Mouse (Mus musculus) hindbrain, embryonic 13.5 days (tissue): ENCODE results near the gene Dlgap4. TPM values are rescaled to one million over a fixed set of nuclear protein-coding genes. Genes with fewer than 3 reads are reported as not detected.
A peak's percentile ranks its signal among the peaks of the same experiment; 100 is the strongest.

ENCODE experiments used
- ATAC-seq: fragments of 200-750 bp; cut with Nextera tagmentation; 2 replicates; pipeline ENCODE4 v1.8.0; 2017; ENCODE audit warnings: moderate TSS enrichment; ENCODE audit not compliant: low FRiP score
- H3K27ac ChIP-seq: fragments of 300-500 bp; sonication (generic); 2 replicates; pipeline ENCODE4 v1.5.1; 2015; ENCODE audit warnings: inconsistent platforms, mild to moderate bottlenecking, moderate library complexity
- H3K27me3 ChIP-seq: fragments of 300-500 bp; sonication (generic); 2 replicates; pipeline ENCODE4 v1.6.1; 2015; ENCODE audit warnings: mild to moderate bottlenecking, inconsistent platforms
- H3K36me3 ChIP-seq: fragments of 300-500 bp; sonication (generic); 2 replicates; pipeline ENCODE4 v1.6.1; 2015; ENCODE audit warnings: mild to moderate bottlenecking, inconsistent platforms
- H3K4me1 ChIP-seq: fragments of 300-500 bp; sonication (generic); replicated peaks from 2 replicates; pipeline ENCODE4 v1.6.1; 2015; ENCODE audit warnings: inconsistent platforms
- H3K4me2 ChIP-seq: fragments of 300-500 bp; sonication (generic); 2 replicates; pipeline ENCODE4 v1.6.1; 2015; ENCODE audit warnings: inconsistent platforms, mild to moderate bottlenecking, moderate library complexity
- H3K4me3 ChIP-seq: fragments of 300-500 bp; sonication (generic); 2 replicates; pipeline ENCODE4 v1.5.1; 2015; ENCODE audit warnings: mild to moderate bottlenecking, inconsistent platforms
- H3K9ac ChIP-seq: fragments of 300-500 bp; sonication (generic); 2 replicates; pipeline ENCODE4 v1.6.1; 2015; ENCODE audit warnings: mild to moderate bottlenecking, inconsistent platforms
- H3K9me3 ChIP-seq: fragments of 300-500 bp; sonication (generic); 2 replicates; pipeline ENCODE4 v1.6.1; 2016; ENCODE audit warnings: inconsistent platforms
- WGBS: fragments of 180-500 bp; shearing (Covaris S2); methylation state at CpG from one replicate; pipeline ENCODE4 v1.1.7; 2015; 5-methylcytosine and 5-hydroxymethylcytosine counted together
- polyA plus RNA-seq: library from polyadenylated mRNA; unstranded; fragments of >200 nt; fragmentation: Nextera tagmentation; extraction: Ambion mirVana; gene quantifications from 2 replicates; pipeline ENCODE4 v1.2.1, GENCODE M21; 2015

Gene Dlgap4
- polyA plus RNA-seq, 1 experiment from 2014 or later: 232 TPM

DNA sequence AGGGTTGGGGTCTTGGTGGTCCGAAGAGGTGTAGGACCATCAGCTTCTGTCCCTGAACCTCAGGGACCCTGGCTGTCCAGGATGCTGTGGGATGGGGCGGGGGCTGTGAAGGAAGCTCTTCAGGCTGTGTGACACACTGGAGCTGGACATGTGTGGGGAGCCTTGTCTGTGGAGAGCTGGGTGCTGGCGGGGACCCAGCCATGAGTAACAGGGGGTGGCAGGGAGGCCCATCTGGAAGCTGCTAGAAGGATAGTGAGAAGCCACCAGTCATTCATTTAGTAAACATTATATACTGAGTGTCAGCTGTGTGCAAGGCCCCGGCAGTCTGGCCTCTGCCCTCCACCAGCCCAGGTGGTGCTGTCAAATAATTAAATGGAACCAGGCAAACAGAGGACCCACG lies 34.5 kb downstream of the Dlgap4 start:
- H3K9ac ChIP-seq: no peak overlapping the region
- no peak overlapping the region for H3K27ac ChIP-seq
- H3K27me3 ChIP-seq: peaks cover 13% of the 10 kb centered on the region; the same call in 1 of the 2 replicates
- WGBS: 70% methylated on average over 5 of the region's 5 CpGs
- peaks cover 35% of the 10 kb centered on the region for H3K4me1 ChIP-seq
- H3K36me3 ChIP-seq: no peaks in the 10 kb centered on the region
- ATAC-seq: no peak
- no peak overlapping the region for H3K4me3 ChIP-seq
- no peaks in the 10 kb centered on the region for H3K9me3 ChIP-seq
- H3K4me2 ChIP-seq: no peak overlapping the region

GRCm38 (mm10) chr2:156649450-156649849 lies 35.9 kb downstream of the Dlgap4 start:
- H3K27ac ChIP-seq: no peak overlapping the region
- WGBS: 87% methylated on average over 5 of the region's 5 CpGs

GRCm38 (mm10) chr2:156651019-156651418 lies 37.5 kb downstream of the Dlgap4 start:
- H3K27ac ChIP-seq: no peak overlapping the region
- H3K4me3 ChIP-seq: no peak overlapping the region
- H3K27me3 ChIP-seq: peaks cover 18% of the 10 kb centered on the region; the same call in 1 of the 2 replicates
- no peak overlapping the region for H3K4me2 ChIP-seq
- H3K4me1 ChIP-seq: peaks cover 24% of the 10 kb centered on the region
- 56% methylated on average over 6 of the region's 6 CpGs for WGBS
- no peaks in the 10 kb centered on the region for H3K9me3 ChIP-seq
- no peak overlapping the region for H3K9ac ChIP-seq
- no peaks in the 10 kb centered on the region for H3K36me3 ChIP-seq
- ATAC-seq: no peak

More at GRCm38 (mm10) chr2:156649450-156649849, 35.9 kb downstream of the Dlgap4 start:
- Histone ChIP-seq H3K27me3 (peaks cover 16% of the 10 kb centered on the region; the same call in 1 of the 2 replicates), H3K4me3 (no peak overlapping the region), H3K4me2 (no peak overlapping the region), H3K9me3 (no peaks in the 10 kb centered on the region), H3K4me1 (peaks cover 34% of the 10 kb centered on the region), H3K9ac (no peak overlapping the region), H3K36me3 (no peaks in the 10 kb centered on the region)
- no peak for ATAC-seq

GRCm38 (mm10) chr2:156652841-156653240 lies 39.3 kb downstream of the Dlgap4 start:
- no peak for ATAC-seq
- H3K36me3 ChIP-seq: no peaks in the 10 kb centered on the region
- H3K4me3 ChIP-seq: no peak overlapping the region
- H3K9me3 ChIP-seq: no peaks in the 10 kb centered on the region
- H3K27ac ChIP-seq: no peak overlapping the region
- H3K9ac ChIP-seq: no peak overlapping the region
- peaks cover 18% of the 10 kb centered on the region; the same call in 1 of the 2 replicates for H3K27me3 ChIP-seq
- H3K4me1 ChIP-seq: peaks cover 18% of the 10 kb centered on the region
- H3K4me2 ChIP-seq: no peak overlapping the region
- WGBS: 14% methylated on average over 8 of the region's 8 CpGs

DNA sequence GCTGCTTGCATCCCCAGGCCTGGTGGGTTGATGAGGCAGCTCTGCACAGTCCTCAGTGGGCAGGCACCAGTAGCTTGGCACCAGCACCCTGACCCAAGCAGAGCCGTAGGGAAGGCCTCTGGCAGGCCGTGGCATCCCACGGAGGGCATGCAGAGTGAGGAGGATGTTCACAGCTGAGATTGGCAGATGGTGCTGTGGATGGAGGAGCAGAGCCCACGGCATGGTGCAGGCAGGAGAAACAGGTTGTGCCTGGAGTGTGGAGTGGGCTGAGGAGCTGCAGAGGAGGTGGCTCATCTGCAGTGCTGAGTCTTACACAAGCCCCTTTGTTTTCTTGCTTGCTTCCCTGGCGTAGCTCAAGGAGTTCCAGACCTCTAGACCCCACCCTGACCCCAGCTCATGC lies 40.6 kb downstream of the Dlgap4 start:
- WGBS: 70% methylated on average over 5 of the region's 5 CpGs
- no peak overlapping the region for H3K4me3 ChIP-seq
- no peaks in the 10 kb centered on the region for H3K36me3 ChIP-seq
- no peak overlapping the region for H3K9ac ChIP-seq
- ATAC-seq: no peak
- H3K27me3 ChIP-seq: peaks cover 18% of the 10 kb centered on the region; the same call in 1 of the 2 replicates
- peaks cover 18% of the 10 kb centered on the region for H3K4me1 ChIP-seq
- no peak overlapping the region for H3K27ac ChIP-seq
- H3K9me3 ChIP-seq: no peaks in the 10 kb centered on the region
- no peak overlapping the region for H3K4me2 ChIP-seq

DNA sequence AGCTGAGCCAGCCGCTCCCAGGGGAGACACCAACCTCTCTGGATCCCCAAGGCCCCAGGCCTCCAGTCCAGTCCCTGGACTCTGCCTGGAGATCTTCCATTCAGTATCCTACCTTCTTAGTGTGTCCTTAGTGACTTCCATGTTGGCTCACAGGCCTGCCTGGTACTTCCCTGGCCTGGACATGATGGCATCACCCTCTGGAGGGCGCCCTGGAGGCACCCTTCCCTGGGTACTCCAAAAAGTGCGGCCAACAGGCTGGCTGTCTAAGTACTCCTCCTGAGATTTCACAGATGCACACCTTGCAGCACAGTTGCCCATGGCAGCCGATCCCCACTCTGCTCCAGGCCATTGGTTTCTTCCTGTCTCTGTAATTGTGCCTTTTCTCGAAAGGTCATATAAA lies 42.1 kb downstream of the Dlgap4 start:
- peaks cover 16% of the 10 kb centered on the region; the same call in 1 of the 2 replicates for H3K27me3 ChIP-seq
- H3K4me1 ChIP-seq: peaks cover 13% of the 10 kb centered on the region
- H3K4me3 ChIP-seq: no peak overlapping the region
- no peak overlapping the region for H3K27ac ChIP-seq
- H3K9ac ChIP-seq: no peak overlapping the region
- H3K9me3 ChIP-seq: no peaks in the 10 kb centered on the region
- ATAC-seq: no peak
- 75% methylated on average over 5 of the region's 5 CpGs for WGBS
- H3K4me2 ChIP-seq: no peak overlapping the region
- no peaks in the 10 kb centered on the region for H3K36me3 ChIP-seq

DNA sequence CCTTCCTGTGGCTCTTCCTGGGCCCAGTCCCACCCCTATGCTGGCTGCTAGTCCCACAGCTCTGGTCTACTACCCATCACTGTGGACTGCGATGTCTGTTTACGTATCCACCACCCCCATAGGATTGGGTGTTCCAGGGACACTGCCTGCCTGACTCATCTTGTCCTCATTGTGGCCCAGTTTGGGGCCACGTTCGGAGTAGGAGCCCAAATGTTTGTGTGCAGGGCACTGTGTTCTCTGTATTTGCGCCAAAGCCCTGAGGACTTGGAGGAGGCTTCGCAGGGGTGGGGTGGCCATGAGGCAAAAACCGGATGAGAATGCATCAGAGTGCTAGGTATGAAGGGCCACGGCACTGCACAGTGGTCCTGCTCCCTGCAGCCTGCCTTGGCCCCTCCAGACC lies 44.0 kb downstream of the Dlgap4 start:
- no peak overlapping the region for H3K4me3 ChIP-seq
- 0 out of 2 replicates have a peak, but pooled peaks cover 9% of the 10 kb centered on the region for H3K27me3 ChIP-seq
- H3K9ac ChIP-seq: no peak overlapping the region
- no peaks in the 10 kb centered on the region for H3K36me3 ChIP-seq
- H3K4me1 ChIP-seq: 0 out of 2 replicates have a peak, but pooled peaks cover 2% of the 10 kb centered on the region
- no peaks in the 10 kb centered on the region for H3K9me3 ChIP-seq
- no peak for ATAC-seq
- H3K4me2 ChIP-seq: no peak overlapping the region
- 92% methylated on average over 8 of the region's 8 CpGs for WGBS
- H3K27ac ChIP-seq: no peak overlapping the region

DNA sequence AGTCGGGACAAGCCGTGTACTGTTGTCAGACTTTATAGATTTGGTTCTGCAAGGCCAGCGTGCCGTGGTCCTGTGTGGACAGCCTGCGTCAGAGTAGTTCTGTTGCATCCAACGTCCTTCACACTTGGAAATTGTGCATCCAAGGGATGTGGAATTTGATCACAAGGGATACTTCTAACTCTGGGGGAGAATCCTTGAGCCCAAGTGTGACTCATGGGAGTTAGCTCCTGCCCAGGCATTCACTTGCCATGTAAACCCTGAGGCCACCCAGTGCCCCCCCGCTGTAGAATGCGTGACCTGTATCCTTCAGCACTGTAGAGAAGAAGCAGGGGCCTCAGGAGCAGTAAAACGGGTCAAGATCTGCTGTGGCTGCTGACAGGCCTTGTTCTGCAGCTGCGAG lies 44.7 kb downstream of the Dlgap4 start:
- H3K27ac ChIP-seq: no peak overlapping the region
- H3K4me1 ChIP-seq: 0 out of 2 replicates have a peak, but pooled peaks cover 2% of the 10 kb centered on the region
- no peak overlapping the region for H3K4me3 ChIP-seq
- H3K36me3 ChIP-seq: no peaks in the 10 kb centered on the region
- WGBS: 85% methylated on average over 10 of the region's 10 CpGs
- H3K4me2 ChIP-seq: no peak overlapping the region
- H3K9ac ChIP-seq: no peak overlapping the region
- no peaks in the 10 kb centered on the region for H3K9me3 ChIP-seq
- H3K27me3 ChIP-seq: peaks cover 9% of the 10 kb centered on the region; the same call in 1 of the 2 replicates
- ATAC-seq: no peak

DNA sequence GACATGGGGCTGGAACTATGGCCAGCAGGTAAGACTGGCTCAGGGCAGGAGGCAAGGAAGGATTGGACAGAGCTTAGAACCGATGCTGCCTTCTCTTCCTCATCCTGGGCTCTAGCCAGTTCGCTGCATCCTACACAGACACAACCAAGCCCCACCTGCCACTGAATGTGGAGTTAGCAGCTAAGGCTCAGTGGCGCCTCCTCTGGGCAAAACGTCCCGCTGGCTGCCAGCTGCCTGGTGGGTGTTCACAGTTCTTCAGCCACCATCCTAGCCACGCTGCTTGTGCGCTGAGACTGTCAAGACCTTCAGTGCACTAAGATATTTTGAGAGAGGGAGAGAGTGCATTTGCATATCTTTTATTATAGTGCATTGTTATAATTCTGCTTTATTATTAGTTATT lies 45.2 kb downstream of the Dlgap4 start:
- Histone ChIP-seq H3K27ac (no peak overlapping the region), H3K9me3 (no peaks in the 10 kb centered on the region), H3K9ac (no peak overlapping the region), H3K27me3 (peaks cover 15% of the 10 kb centered on the region; the same call in 1 of the 2 replicates), H3K36me3 (no peaks in the 10 kb centered on the region), H3K4me3 (no peak overlapping the region), H3K4me1 (0 out of 2 replicates have a peak, but pooled peaks cover 2% of the 10 kb centered on the region), H3K4me2 (no peak overlapping the region)
- WGBS: 58% methylated on average over 7 of the region's 7 CpGs
- no peak for ATAC-seq

- Histone ChIP-seq H3K4me1 (peaks cover 12% of the 10 kb centered on the region), H3K9me3 (no peaks in the 10 kb centered on the region), H3K27me3 (peaks cover 17% of the 10 kb centered on the region; the same call in 1 of the 2 replicates), H3K9ac (no peak overlapping the region), H3K27ac (no peak overlapping the region), H3K4me3 (no peak overlapping the region), H3K4me2 (no peak overlapping the region), H3K36me3 (no peaks in the 10 kb centered on the region)
- 88% methylated on average over 6 of the region's 6 CpGs for WGBS
- no peak for ATAC-seq
Observed at GRCm38 (mm10) chr2:156659981-156660380, 46.5 kb downstream of the Dlgap4 start.

DNA sequence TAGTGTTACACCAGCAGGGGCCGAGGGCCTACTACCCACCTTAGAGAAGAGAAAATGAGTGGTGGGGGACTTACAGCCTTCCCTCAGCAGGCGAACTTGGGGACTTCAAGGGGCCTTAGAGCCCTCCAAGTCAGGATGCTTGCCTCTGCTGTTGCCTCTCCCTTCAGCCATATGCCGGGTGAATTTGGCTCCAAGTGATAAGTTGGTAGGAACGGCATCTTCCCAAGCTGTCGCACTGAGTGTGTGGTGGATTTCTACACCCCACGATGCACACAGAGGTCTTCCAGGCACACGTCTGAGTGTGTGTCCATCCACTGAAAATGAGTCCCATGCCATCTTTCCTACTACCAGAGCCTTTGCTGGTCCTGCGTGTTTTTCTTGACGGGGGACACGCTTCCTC lies 49.7 kb downstream of the Dlgap4 start:
- no peaks in the 10 kb centered on the region for H3K36me3 ChIP-seq
- H3K27ac ChIP-seq: no peak overlapping the region
- 91% methylated on average over 10 of the region's 10 CpGs for WGBS
- ATAC-seq: no peak
- no peak overlapping the region for H3K4me3 ChIP-seq
- H3K9me3 ChIP-seq: no peaks in the 10 kb centered on the region
- peaks cover 29% of the 10 kb centered on the region for H3K4me1 ChIP-seq
- no peak overlapping the region for H3K4me2 ChIP-seq
- H3K9ac ChIP-seq: no peak overlapping the region
- peaks cover 19% of the 10 kb centered on the region; the same call in 1 of the 2 replicates for H3K27me3 ChIP-seq

DNA sequence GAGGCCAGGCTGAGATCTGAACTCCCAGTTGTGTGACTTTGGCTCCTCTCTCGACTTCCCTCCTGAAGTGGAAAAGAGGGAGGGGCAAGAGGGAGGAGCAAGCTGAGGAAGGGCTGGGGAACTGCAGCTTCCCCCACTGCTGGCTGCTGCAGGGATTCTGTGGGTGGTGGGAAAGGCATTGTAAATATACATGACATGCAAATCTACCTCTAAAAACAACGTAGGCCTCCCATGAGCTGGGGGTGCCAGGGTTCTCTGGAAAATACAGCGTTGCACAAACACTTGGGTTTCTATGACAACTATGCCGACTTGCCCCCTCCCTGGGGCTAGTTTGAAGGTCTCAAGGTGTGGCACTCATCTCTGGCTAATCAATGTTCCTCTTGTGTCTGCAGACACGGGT lies 50.9 kb downstream of the Dlgap4 start:
- no peaks in the 10 kb centered on the region for H3K9me3 ChIP-seq
- no peak overlapping the region for H3K9ac ChIP-seq
- no peaks in the 10 kb centered on the region for H3K36me3 ChIP-seq
- H3K27me3 ChIP-seq: peaks cover 19% of the 10 kb centered on the region; the same call in 1 of the 2 replicates
- no peak overlapping the region for H3K4me2 ChIP-seq
- H3K27ac ChIP-seq: no peak overlapping the region
- WGBS: 15% methylated on average over 5 of the region's 5 CpGs
- H3K4me1 ChIP-seq: peaks cover 33% of the 10 kb centered on the region
- H3K4me3 ChIP-seq: no peak overlapping the region
- ATAC-seq: no peak

GRCm38 (mm10) chr2:156664993-156665518 lies 51.6 kb downstream of the Dlgap4 start:
- WGBS: 78% methylated on average over 8 of the region's 8 CpGs
- no peak overlapping the region for H3K27ac ChIP-seq
- H3K27me3 ChIP-seq: peaks cover 19% of the 10 kb centered on the region; the same call in 1 of the 2 replicates
- no peaks in the 10 kb centered on the region for H3K36me3 ChIP-seq
- no peaks in the 10 kb centered on the region for H3K9me3 ChIP-seq
- H3K9ac ChIP-seq: peak overlapping the region; percentile 29; the same call in 1 of the 2 replicates
- no peak overlapping the region for H3K4me3 ChIP-seq
- peaks cover 33% of the 10 kb centered on the region for H3K4me1 ChIP-seq
- no peak overlapping the region for H3K4me2 ChIP-seq
- no peak for ATAC-seq
